Mouse (Mus musculus) liver, postnatal 0 days (tissue): Measurements from ENCODE around the gene Mettl11b.

Source experiments
- CTCF ChIP-seq: sonication (generic); IDR thresholded peaks from 2 replicates; pipeline ENCODE4 v1.5.1; 2016; ENCODE audit warnings: antibody characterized with exemption, low read depth
- EP300 ChIP-seq: IDR thresholded peaks from 2 replicates; pipeline ENCODE4 v1.6.1; 2016; ENCODE audit warnings: antibody characterized with exemption, low read depth, mild to moderate bottlenecking

- TF ChIP-seq CTCF (no peak), EP300 (no peak)
Measured at GRCm38 (mm10) chr1:163723913-163724312, 1.1 kb downstream of the Mettl11b start.
